Mouse (Mus musculus) kidney, adult 2 months (tissue): ENCODE measurements around the gene Cd300ld3. TPM values are rescaled to one million over a fixed set of nuclear protein-coding genes. Genes with fewer than 3 reads are reported as not detected.

Source experiments
- DNase-seq: peaks from one replicate; pipeline ENCODE4 v3.0.0; 2021
- H3K27ac ChIP-seq: fragments of 200-500 bp; 2 replicates; pipeline ENCODE4 v1.5.1; 2012; ENCODE audit warnings: low read depth, low read length, control low read depth, inconsistent platforms; ENCODE audit not compliant: insufficient read depth
- H3K27me3 ChIP-seq: fragments of 200-500 bp; replicated peaks from 2 replicates; pipeline ENCODE4 v1.6.1; 2012; ENCODE audit warnings: mild to moderate bottlenecking, moderate library complexity, low read length, inconsistent platforms; ENCODE audit not compliant: control insufficient read depth, insufficient read depth
- H3K36me3 ChIP-seq: fragments of 200-500 bp; 2 replicates; pipeline ENCODE4 v1.6.1; 2012; ENCODE audit warnings: mild to moderate bottlenecking, moderate library complexity, low read length, inconsistent platforms; ENCODE audit not compliant: control insufficient read depth, insufficient read depth
- H3K4me1 ChIP-seq: fragments of 200-500 bp; 2 replicates; pipeline ENCODE4 v1.6.1; 2011; ENCODE audit warnings: low read length; ENCODE audit not compliant: control insufficient read depth, insufficient read depth
- H3K4me3 ChIP-seq: fragments of 200-500 bp; 2 replicates; pipeline ENCODE4 v1.5.1; 2011; ENCODE audit warnings: mild to moderate bottlenecking, low read depth, low read length, control low read depth; ENCODE audit not compliant: insufficient read depth
- CTCF ChIP-seq: fragments of 200-500 bp; conservative IDR thresholded peaks from 2 replicates; pipeline ENCODE4 v1.5.1; 2011; ENCODE audit warnings: low read depth, mild to moderate bottlenecking, control low read depth, low read length, moderate library complexity, mixed read lengths; ENCODE audit not compliant: insufficient read depth, insufficient read length
- POLR2A ChIP-seq: fragments of 200-500 bp; IDR thresholded peaks from one replicate; pipeline ENCODE4 v1.6.1; 2011; ENCODE audit warnings: low read depth, low read length, control low read depth
- WGBS: fragments of 180-500 bp; shearing (Covaris S2); methylation state at CpG from one replicate; pipeline ENCODE4 v1.1.7; 2018; 5-methylcytosine and 5-hydroxymethylcytosine counted together
- polyA plus RNA-seq: library from polyadenylated mRNA; depleted of rRNA; stranded (reverse); fragments of >200 nt; gene quantifications from 2 replicates; pipeline ENCODE4 v1.2.3, GENCODE M21; 2012; rRNA removed

Cd300ld3 gene
- polyA plus RNA-seq, 1 experiment = 15.8 TPM

- Histone ChIP-seq H3K36me3 (no peaks in the 10 kb centered on the region), H3K4me3 (no peak within 1 kb of the TSS), H3K27ac (no peak within 1 kb of the TSS), H3K27me3 (no peaks in the 10 kb centered on the region), H3K4me1 (no peaks in the 10 kb centered on the region)
- TF ChIP-seq CTCF (no peak), POLR2A (no peak)
- no peak for DNase-seq
- WGBS = 76% methylated on average over 7 of the region's 7 CpGs
Measured at GRCm38 (mm10) chr11:115001474-115002040, 46.7 kb downstream of the Cd300ld3 start, which contains the start of gene Cd300c2. Cd300c2 (minus strand) TSS chr11:115001880.

Other genes with a start within 250 kb of the Cd300ld3 start
- gene Gpr142, start 249.5 kb downstream of the Cd300ld3 start, polyA plus RNA-seq = not detected in 2 replicates
- gene Gprc5c, start 197.3 kb downstream of the Cd300ld3 start, polyA plus RNA-seq = 241 and 285 TPM in 2 replicates
- 0.61 and 0.91 TPM in 2 replicates for gene Cd300a, start 158.4 kb downstream of the Cd300ld3 start, polyA plus RNA-seq
- gene Cd300lb, start 114.0 kb downstream of the Cd300ld3 start, polyA plus RNA-seq = 0.18 and 0.33 TPM in 2 replicates
- gene Cd300c, start 79.3 kb downstream of the Cd300ld3 start, polyA plus RNA-seq = 0.72 TPM in 1 of 2 replicates, not detected in the other
- 1.2 and 1.8 TPM in 2 replicates for gene Cd300ld, start 58.5 kb downstream of the Cd300ld3 start, polyA plus RNA-seq
- 2.7 and 3.9 TPM in 2 replicates for gene Cd300c2, start 46.5 kb downstream of the Cd300ld3 start, polyA plus RNA-seq
- gene Cd300ld2, start 32.2 kb downstream of the Cd300ld3 start, polyA plus RNA-seq = 0.19 and 0.39 TPM in 2 replicates
- 2.3 TPM in 1 of 2 replicates, not detected in the other for gene Cd300ld4, start 21.4 kb downstream of the Cd300ld3 start, polyA plus RNA-seq
- gene Cd300ld5, start 10.6 kb downstream of the Cd300ld3 start, polyA plus RNA-seq = 0.86 and 3.6 TPM in 2 replicates
- gene Cd300e, start 13.8 kb upstream of the Cd300ld3 start, polyA plus RNA-seq = 0.12 and 0.13 TPM in 2 replicates
- gene Rab37, start 43.0 kb upstream of the Cd300ld3 start, polyA plus RNA-seq = 0.42 and 1.1 TPM in 2 replicates
- 0.29 and 1.2 TPM in 2 replicates for gene Cd300lf, start 85.6 kb upstream of the Cd300ld3 start, polyA plus RNA-seq
- gene Slc9a3r1, start 114.9 kb upstream of the Cd300ld3 start, polyA plus RNA-seq = 229 and 239 TPM in 2 replicates
- gene Tmem104, start 139.1 kb upstream of the Cd300ld3 start, polyA plus RNA-seq = 13.0 and 14.8 TPM in 2 replicates
- 32.4 and 35.3 TPM in 2 replicates for gene Nat9, start 139.4 kb upstream of the Cd300ld3 start, polyA plus RNA-seq
- 0.34 and 0.42 TPM in 2 replicates for gene Grin2c, start 218.8 kb upstream of the Cd300ld3 start, polyA plus RNA-seq
- gene Fdxr, start 228.6 kb upstream of the Cd300ld3 start, polyA plus RNA-seq = 18.0 and 21.0 TPM in 2 replicates
- gene Fads6, start 249.3 kb upstream of the Cd300ld3 start, polyA plus RNA-seq = 14.0 and 18.1 TPM in 2 replicates